Mouse (Mus musculus): Measurements from ENCODE around the gene Cacna1d.

GRCm38 (mm10) chr14:30528961-30529360 is 37.7 kb upstream of the Cacna1d start:
- TF ChIP-seq ZNF384 (IDR thresholded peaks at IDR 0.05; ENCODE audit: low read depth, low read length) = no peak
- no peak for TF ChIP-seq POLR2A (IDR thresholded peaks at IDR 0.05; ENCODE audit: control insufficient read depth in 1 of 2, insufficient read depth in 1 of 2, low read depth in 1 of 2, low read length in 2 of 2, poor library complexity in 1 of 2)
- TF ChIP-seq CHD2 (IDR thresholded peaks at IDR 0.05; ENCODE audit: low read length) = no peak
- TF ChIP-seq MEF2A (IDR thresholded peaks at IDR 0.05; ENCODE audit: extremely low read depth, insufficient replicate concordance, low read depth, low read length, poor library complexity, severe bottlenecking) = no peak
- no peak for TF ChIP-seq ZC3H11A (IDR thresholded peaks at IDR 0.05; ENCODE audit: low read depth, low read length)
- TF ChIP-seq RCOR1 (IDR thresholded peaks at IDR 0.05; ENCODE audit: low read depth, low read length) = no peak
- TF ChIP-seq GATA1 (IDR thresholded peaks at IDR 0.05; ENCODE audit: low read depth, low read length) = no peak
- no peak for TF ChIP-seq CTCF (IDR thresholded peaks at IDR 0.05 in 2 of 3, conservative IDR thresholded peaks at IDR 0.05 in 1 of 3; ENCODE audit: control insufficient read depth in 1 of 3, insufficient read depth in 1 of 3, low read depth in 2 of 3, low read length in 3 of 3, poor library complexity in 1 of 3, severe bottlenecking in 1 of 3)
- no peak for TF ChIP-seq CHD1 (IDR thresholded peaks at IDR 0.05; ENCODE audit: low read depth, low read length)
- no peak for TF ChIP-seq HCFC1 (IDR thresholded peaks at IDR 0.05; ENCODE audit: low read depth, low read length)
- TF ChIP-seq TCF12 (IDR thresholded peaks at IDR 0.05; ENCODE audit: low read depth, low read length) = no peak
- no peak for TF ChIP-seq USF1 (IDR thresholded peaks at IDR 0.05; ENCODE audit: low read depth, low read length)
- no peak for TF ChIP-seq MAZ (IDR thresholded peaks at IDR 0.05; ENCODE audit: low read depth, low read length)

Measured in MEL (cell line).